Mouse (Mus musculus): ENCODE measurements around the gene Efna2. TPM values are rescaled to one million over a fixed set of nuclear protein-coding genes. Genes with fewer than 3 reads are reported as not detected.
"Not testable (repeated sequence)": the region's sequence is repeated elsewhere in the genome, so short reads cannot be mapped to it uniquely, and the experiment has no call there.

The Efna2 gene
- polyA plus RNA-seq, 1 experiment from 2014 or later: 55.8 TPM

GRCm38 (mm10) chr10:80165392-80166128, 13.7 kb upstream of the Efna2 start, which contains the start of gene Cirbp:
Cirbp (plus strand) TSS chr10:80165985.
- ATAC-seq (ENCODE audit: insufficient number of reproducible peaks, insufficient read depth, low FRiP score, low TSS enrichment): no peak
- no peaks in the 10 kb centered on the region for H3K27me3 ChIP-seq
- peak within 1 kb of the TSS; percentile 64 for H3K4me3 ChIP-seq
- H3K9ac ChIP-seq: peak within 1 kb of the TSS; percentile 42
- peaks cover 58% of the 10 kb centered on the region for H3K4me1 ChIP-seq
- H3K4me2 ChIP-seq (replicated peaks): peak within 1 kb of the TSS; percentile 81
- H3K27ac ChIP-seq: peak within 1 kb of the TSS; percentile 75
- 16% methylated on average over 20 of the region's 20 CpGs for WGBS
- H3K9me3 ChIP-seq: no peaks in the 10 kb centered on the region
- peaks cover 9% of the 10 kb centered on the region for H3K36me3 ChIP-seq

GRCm38 (mm10) chr10:80166136-80166535, 13.1 kb upstream of the Efna2 start:
- H3K27ac ChIP-seq: peak overlapping the region; percentile 61
- not testable (repeated sequence) for H3K27me3 ChIP-seq; H3K9me3 ChIP-seq; ATAC-seq (ENCODE audit: insufficient number of reproducible peaks, insufficient read depth, low FRiP score, low TSS enrichment)
- peak overlapping the region; percentile 81; the same call in 1 of the 2 replicates for H3K4me2 ChIP-seq (replicated peaks)
- WGBS: 90% methylated on average over 4 of the region's 4 CpGs
- peak overlapping the region; percentile 31 for H3K9ac ChIP-seq
- H3K4me3 ChIP-seq: peak overlapping the region; percentile 12
- H3K4me1 ChIP-seq: peaks cover 52% of the 10 kb centered on the region
- H3K36me3 ChIP-seq: peaks cover 14% of the 10 kb centered on the region

- Histone ChIP-seq H3K4me1 (peaks cover 47% of the 10 kb centered on the region), H3K36me3 (peaks cover 27% of the 10 kb centered on the region), H3K4me3 (peak overlapping the region; percentile 64), H3K27ac (peak overlapping the region; percentile 98), H3K9me3 (no peaks in the 10 kb centered on the region), H3K27me3 (no peaks in the 10 kb centered on the region), H3K9ac (peak overlapping the region; percentile 94), H3K4me2 (replicated peaks) (peak overlapping the region; percentile 67)
- under 1% methylated on average over 55 of the region's 55 CpGs for WGBS
- peak; percentile 78 for ATAC-seq (ENCODE audit: insufficient number of reproducible peaks, insufficient read depth, low FRiP score, low TSS enrichment)
Observed at GRCm38 (mm10) chr10:80167460-80168037, 11.7 kb upstream of the Efna2 start.

GRCm38 (mm10) chr10:80168038-80168661, 11.1 kb upstream of the Efna2 start:
- ATAC-seq (ENCODE audit: insufficient number of reproducible peaks, insufficient read depth, low FRiP score, low TSS enrichment): no peak; the same call in 1 of the 2 replicates
- peaks cover 46% of the 10 kb centered on the region for H3K4me1 ChIP-seq
- peak overlapping the region; percentile 67 for H3K4me2 ChIP-seq (replicated peaks)
- under 1% methylated on average over 48 of the region's 48 CpGs for WGBS
- peak overlapping the region; percentile 94 for H3K9ac ChIP-seq
- H3K27me3 ChIP-seq: no peaks in the 10 kb centered on the region
- peak overlapping the region; percentile 64 for H3K4me3 ChIP-seq
- peak overlapping the region; percentile 98 for H3K27ac ChIP-seq
- H3K9me3 ChIP-seq: no peaks in the 10 kb centered on the region
- H3K36me3 ChIP-seq: peaks cover 27% of the 10 kb centered on the region

GRCm38 (mm10) chr10:80169070-80169469, 10.2 kb upstream of the Efna2 start:
- Histone ChIP-seq H3K36me3 (peaks cover 27% of the 10 kb centered on the region), H3K4me1 (peaks cover 46% of the 10 kb centered on the region), H3K9me3 (no peaks in the 10 kb centered on the region), H3K27me3 (no peaks in the 10 kb centered on the region), H3K9ac (peak overlapping the region; percentile 94), H3K4me2 (replicated peaks) (peak overlapping the region; percentile 67), H3K4me3 (peak overlapping the region; percentile 64), H3K27ac (peak overlapping the region; percentile 98; the same call in 1 of the 2 replicates)
- 80% methylated on average over 1 of the region's 1 CpGs for whole genome bisulfite sequencing
- ATAC-seq (ENCODE audit: insufficient number of reproducible peaks, insufficient read depth, low FRiP score, low TSS enrichment): no peak

- Histone ChIP-seq H3K4me3 (no peak overlapping the region), H3K4me2 (replicated peaks) (no peak overlapping the region), H3K9me3 (no peaks in the 10 kb centered on the region), H3K27me3 (no peaks in the 10 kb centered on the region), H3K36me3 (peaks cover 27% of the 10 kb centered on the region), H3K9ac (no peak overlapping the region), H3K4me1 (peaks cover 42% of the 10 kb centered on the region), H3K27ac (no peak overlapping the region)
- 92% methylated on average over 7 of the region's 7 CpGs for WGBS
- no peak for ATAC-seq (ENCODE audit: insufficient number of reproducible peaks, insufficient read depth, low FRiP score, low TSS enrichment)
Observed at GRCm38 (mm10) chr10:80169651-80170050, 9.6 kb upstream of the Efna2 start.

- ATAC-seq (ENCODE audit: insufficient number of reproducible peaks, insufficient read depth, low FRiP score, low TSS enrichment): no peak
- H3K4me1 ChIP-seq: peaks cover 46% of the 10 kb centered on the region
- H3K9me3 ChIP-seq: no peaks in the 10 kb centered on the region
- H3K9ac ChIP-seq: peak overlapping the region; percentile 10; the same call in 1 of the 2 replicates
- H3K36me3 ChIP-seq: peaks cover 27% of the 10 kb centered on the region
- H3K4me2 ChIP-seq (replicated peaks): no peak overlapping the region
- 97% methylated on average over 16 of the region's 16 CpGs for WGBS
- 0 out of 2 replicates have a peak overlapping the region, but pooled peaks have one; percentile 2 for H3K4me3 ChIP-seq
- no peaks in the 10 kb centered on the region for H3K27me3 ChIP-seq
- no peak overlapping the region for H3K27ac ChIP-seq
Observed at GRCm38 (mm10) chr10:80170052-80170451, 9.2 kb upstream of the Efna2 start.

GRCm38 (mm10) chr10:80170601-80171021, 8.7 kb upstream of the Efna2 start:
- Histone ChIP-seq H3K4me2 (replicated peaks) (no peak overlapping the region), H3K4me3 (0 out of 2 replicates have a peak overlapping the region, but pooled peaks have one; percentile 2), H3K4me1 (peaks cover 41% of the 10 kb centered on the region), H3K27ac (no peak overlapping the region), H3K27me3 (no peaks in the 10 kb centered on the region), H3K9me3 (no peaks in the 10 kb centered on the region), H3K9ac (0 out of 2 replicates have a peak overlapping the region, but pooled peaks have one; percentile 10), H3K36me3 (peaks cover 27% of the 10 kb centered on the region)
- 96% methylated on average over 19 of the region's 19 CpGs for WGBS
- ATAC-seq (ENCODE audit: insufficient number of reproducible peaks, insufficient read depth, low FRiP score, low TSS enrichment): no peak

GRCm38 (mm10) chr10:80171252-80171651, 8.0 kb upstream of the Efna2 start:
- Histone ChIP-seq H3K27ac (peak overlapping the region; percentile 76; the same call in 1 of the 2 replicates), H3K4me3 (no peak overlapping the region), H3K4me2 (replicated peaks) (no peak overlapping the region), H3K9ac (0 out of 2 replicates have a peak overlapping the region, but pooled peaks have one; percentile 3), H3K4me1 (peaks cover 37% of the 10 kb centered on the region), H3K9me3 (no peaks in the 10 kb centered on the region), H3K27me3 (no peaks in the 10 kb centered on the region), H3K36me3 (peaks cover 27% of the 10 kb centered on the region)
- 87% methylated on average over 15 of the region's 15 CpGs for WGBS
- no peak for ATAC-seq (ENCODE audit: insufficient number of reproducible peaks, insufficient read depth, low FRiP score, low TSS enrichment)

- H3K9ac ChIP-seq: peak overlapping the region; percentile 34; the same call in 1 of the 2 replicates
- 85% methylated on average over 45 of the region's 45 CpGs for WGBS
Observed at GRCm38 (mm10) chr10:80171760-80172526, 7.3 kb upstream of the Efna2 start.

More at GRCm38 (mm10) chr10:80171760-80172526, 7.3 kb upstream of the Efna2 start:
- H3K36me3 ChIP-seq: peaks cover 27% of the 10 kb centered on the region
- no peaks in the 10 kb centered on the region for H3K9me3 ChIP-seq
- peak overlapping the region; percentile 48; the same call in 1 of the 2 replicates for H3K4me3 ChIP-seq
- peaks cover 33% of the 10 kb centered on the region for H3K4me1 ChIP-seq
- H3K27me3 ChIP-seq: no peaks in the 10 kb centered on the region
- no peak for ATAC-seq (ENCODE audit: insufficient number of reproducible peaks, insufficient read depth, low FRiP score, low TSS enrichment)
- peak overlapping the region; percentile 58; the same call in 1 of the 2 replicates for H3K4me2 ChIP-seq (replicated peaks)
- peak overlapping the region; percentile 76 for H3K27ac ChIP-seq
